Mouse (Mus musculus) CD4-positive naive resting alpha-beta T cell, adult 57 days (primary cell): ENCODE results near the gene Zc3h12b. TPM values are rescaled to one million over a fixed set of nuclear protein-coding genes. Genes with fewer than 3 reads are reported as not detected.

ENCODE experiments used
- total RNA-seq: library from RNA; stranded (reverse); gene quantifications from one replicate; pipeline ENCODE4 v1.2.4, GENCODE M21; 2023

Gene Zc3h12b
- 0.62 TPM for total RNA-seq

GRCm38 (mm10) chrX:95711227-95712111 is at the start of gene Zc3h12b:
Gene Zc3h12b (plus strand): TSS chrX:95711678.

GRCm38 (mm10) chrX:95956497-95957293 is 245.2 kb downstream of the Zc3h12b start, which contains the start of gene Las1l:
Gene Las1l (minus strand): TSS chrX:95956962.

Other genes starting within 250 kb of the Zc3h12b start
- not detected for gene Asb12, start 153.7 kb upstream of the Zc3h12b start, total RNA-seq
- not detected for gene Pfn5, start 153.6 kb upstream of the Zc3h12b start, total RNA-seq
- 2.1 TPM for gene Zc4h2, start 53.2 kb upstream of the Zc3h12b start, total RNA-seq
- 98.2 TPM for gene Las1l, start 245.3 kb downstream of the Zc3h12b start, total RNA-seq